Mouse (Mus musculus) bone marrow, adult 2 months (tissue): ENCODE results near the gene Psd4.

Experiments used
- CTCF ChIP-seq: fragments of 200-500 bp; IDR thresholded peaks from 2 replicates; pipeline ENCODE4 v1.5.1; 2011; ENCODE audit warnings: low read length, control low read depth; ENCODE audit not compliant: control insufficient read depth, insufficient read depth
- POLR2A ChIP-seq: fragments of 200-500 bp; IDR thresholded peaks from 2 replicates; pipeline ENCODE4 v1.6.1; 2011; ENCODE audit warnings: low read depth, mild to moderate bottlenecking, control low read depth, low read length, borderline replicate concordance; ENCODE audit not compliant: control insufficient read depth

- TF ChIP-seq CTCF, result no peak
- TF ChIP-seq POLR2A, result no peak
These were observed 30.8 kb upstream of the Psd4 start, which contains the start of gene Il1rn for GRCm38 (mm10) chr2:24336545-24336944.
